Mouse (Mus musculus) kidney, postnatal 4 days (tissue): ENCODE measurements at regions not wholly inside any gene's neighbourhood (a gene's known extent, or its start where the extent isn't known, plus 50 kb on each side); places are given as distances from the start of the nearest gene placed in this dataset.
"Not testable (repeated sequence)": the region's sequence is repeated elsewhere in the genome, so short reads cannot be mapped to it uniquely, and the experiment has no call there.

Experiments used
- DNase-seq, 2 experiments: peaks; one replicate each; pipeline ENCODE4 v3.0.0; 2021; ENCODE audit warnings: mixed read lengths in 2 of 2

DNA sequence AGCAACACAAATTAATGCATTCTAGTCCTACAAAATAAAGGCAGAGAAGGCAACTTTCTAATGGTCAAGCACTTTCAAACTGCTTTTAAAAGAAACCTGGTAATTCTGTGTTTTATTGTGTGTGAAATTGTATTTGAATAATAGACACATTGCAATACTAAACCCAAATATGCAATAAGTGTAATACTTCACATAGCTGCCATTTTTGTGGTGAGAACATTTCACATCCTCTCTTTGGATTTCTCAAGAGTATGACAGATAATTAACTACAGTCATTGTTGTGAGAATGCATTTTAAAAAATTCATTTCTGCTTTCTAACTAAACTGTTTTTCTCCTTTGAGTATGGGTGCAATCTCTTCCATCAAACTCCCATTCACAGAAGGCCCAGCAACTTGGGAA, 256.4 kb downstream of the Sema3d start:
- no peak for DNase-seq

DNA sequence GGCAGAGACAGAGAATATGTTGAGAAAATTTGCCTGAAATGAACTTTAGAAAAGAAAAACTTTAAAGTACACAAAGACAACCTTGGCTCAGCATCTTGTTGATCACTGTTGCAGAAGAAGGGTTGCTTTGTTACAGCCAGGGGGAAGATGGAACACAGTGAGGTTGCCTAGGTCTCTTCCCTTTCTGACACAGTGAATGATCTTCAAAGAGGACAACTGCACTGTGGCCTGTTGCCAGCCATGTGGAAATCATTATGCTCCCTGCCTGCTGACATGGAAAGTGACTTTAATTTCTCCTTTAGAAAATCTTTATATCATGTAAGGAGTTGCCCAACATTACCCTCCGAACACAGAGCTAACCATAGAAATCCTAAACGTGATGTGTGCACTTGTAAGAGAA, 263.1 kb downstream of the Sema3d start:
- DNase-seq, result no peak

DNA sequence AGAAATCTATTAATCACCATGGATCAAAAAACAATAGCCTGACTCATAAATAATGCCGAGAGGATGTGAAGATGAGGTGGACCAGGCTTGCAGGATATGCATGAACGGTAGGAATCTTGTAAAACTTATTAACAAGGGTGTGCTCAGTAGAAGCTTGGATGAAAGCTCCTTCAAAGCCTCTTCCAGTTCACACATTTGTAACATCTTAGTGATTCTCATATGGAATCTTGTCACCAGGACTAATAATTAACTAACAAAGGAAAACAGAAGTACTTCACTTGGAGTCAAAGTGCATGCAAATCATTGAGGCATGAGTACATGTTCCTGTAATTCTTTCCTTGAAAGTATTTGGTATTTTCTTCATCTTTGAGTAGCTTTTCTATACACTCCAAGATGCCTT, 290.5 kb downstream of the Sema3d start:
- no peak for DNase-seq

DNA sequence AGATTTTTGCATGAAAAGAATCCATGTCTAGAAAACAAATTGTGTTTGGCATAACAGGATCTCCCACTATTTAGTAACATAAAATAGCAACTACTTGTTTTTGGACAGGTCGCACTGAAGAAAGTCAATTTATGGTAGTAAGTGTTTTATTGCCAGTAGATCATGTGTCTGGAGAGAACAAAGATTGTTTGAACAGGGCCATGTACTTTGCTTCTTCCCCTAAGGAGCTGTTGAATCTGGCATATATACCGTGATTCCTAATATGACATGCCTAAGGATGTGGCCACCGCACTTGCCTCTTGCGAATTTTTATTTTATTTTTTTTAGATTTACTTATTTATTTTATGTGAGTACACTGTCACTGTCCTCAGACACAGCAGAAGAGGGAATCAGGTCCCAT, 290.9 kb downstream of the Sema3d start:
- DNase-seq, result no peak

DNA sequence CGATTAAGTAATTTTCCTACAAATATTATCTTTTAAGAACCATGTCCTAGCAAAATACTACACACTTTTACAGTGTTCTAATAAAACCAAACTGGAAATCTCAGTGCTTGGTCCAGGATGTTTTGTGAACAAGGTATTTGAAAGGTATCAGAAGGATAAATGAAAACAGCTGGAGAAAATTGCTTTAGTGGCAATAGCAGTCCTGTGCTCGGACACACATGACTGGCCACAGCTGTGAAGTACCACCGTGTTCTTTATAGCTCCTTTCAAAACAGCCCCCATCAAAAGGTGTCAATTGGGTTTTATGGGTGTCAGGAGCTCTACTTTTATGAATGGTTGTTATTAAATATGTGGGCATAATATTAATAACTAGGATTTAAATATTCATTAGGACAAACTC, 293.5 kb downstream of the Sema3d start:
- no peak for DNase-seq

DNA sequence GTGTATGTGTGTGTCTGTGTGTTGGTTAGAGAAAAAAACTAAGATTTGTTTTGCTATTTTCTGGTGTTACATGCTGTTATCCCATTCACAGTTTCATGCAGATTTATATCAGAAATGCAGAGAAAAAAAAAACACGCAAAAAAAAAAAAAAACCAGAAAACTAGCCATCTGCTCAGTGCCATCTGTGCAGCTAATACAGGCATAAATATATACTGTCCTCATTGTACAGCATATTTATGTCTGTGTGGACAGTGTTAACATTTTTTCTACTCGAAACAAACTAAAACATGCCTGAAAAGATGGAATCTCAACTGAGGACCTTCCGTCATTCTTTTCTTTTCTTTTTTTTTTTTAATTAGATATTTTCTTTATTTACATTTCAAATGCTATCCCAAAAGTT, 331.7 kb downstream of the Sema3d start:
- no peak for DNase-seq

DNA sequence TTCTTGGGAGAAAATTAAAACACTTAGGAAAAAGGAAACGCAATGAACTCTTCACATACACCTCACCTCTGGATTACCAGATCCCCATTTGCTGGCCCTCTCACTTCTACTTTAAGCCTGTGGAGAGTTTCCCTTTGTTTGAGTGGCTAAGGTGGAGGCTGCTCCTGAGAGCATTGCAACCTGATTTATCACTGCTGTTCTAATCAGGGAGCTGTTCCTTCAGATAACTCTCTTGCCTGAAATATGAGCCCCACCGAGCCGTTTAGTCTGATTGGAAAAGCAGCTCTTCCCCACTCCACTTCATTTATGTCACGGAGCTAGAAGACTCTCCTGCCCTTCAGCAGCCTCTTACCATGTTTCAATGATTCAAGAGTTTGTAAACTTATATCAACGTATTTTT, 368.3 kb downstream of the Sema3d start:
- DNase-seq, result no peak

DNA sequence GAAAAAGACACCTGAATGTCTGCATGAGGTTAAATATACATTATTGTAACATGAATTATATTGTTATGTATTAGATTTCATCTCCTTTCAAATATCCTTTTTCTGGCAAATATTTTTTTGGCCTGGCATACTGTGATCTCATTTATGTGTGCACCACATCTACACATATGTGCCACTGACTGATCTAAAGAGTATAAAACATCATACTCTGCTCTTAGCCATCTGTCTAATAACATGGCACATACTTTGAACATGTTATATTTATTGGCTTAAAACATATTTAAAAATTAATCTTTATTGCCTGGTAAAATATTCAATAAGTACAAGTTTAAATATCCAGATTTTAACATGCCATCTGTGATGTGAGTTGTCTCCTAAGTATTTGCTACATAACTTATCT, 365.6 kb upstream of the Sema3a start:
- DNase-seq, result no peak

DNA sequence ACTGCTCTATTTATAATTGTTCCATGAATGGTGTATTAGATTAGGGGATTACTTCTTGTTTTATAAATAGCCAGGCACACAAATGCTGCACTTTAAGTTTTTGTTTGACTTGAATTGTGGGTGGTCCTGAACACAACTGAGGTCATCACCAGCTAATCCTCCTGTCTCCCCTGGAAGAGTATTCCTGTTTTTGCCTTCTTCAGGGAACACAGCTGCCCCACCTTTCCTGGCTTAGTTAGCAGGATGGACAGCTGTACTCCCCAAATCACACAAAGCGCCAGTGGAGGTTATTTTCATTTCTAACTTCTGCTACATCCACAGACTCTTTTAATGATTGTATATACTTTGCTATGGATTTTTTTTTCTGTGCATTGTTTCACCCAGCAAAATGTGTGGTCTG, 357.8 kb upstream of the Sema3a start:
- DNase-seq, result no peak

DNA sequence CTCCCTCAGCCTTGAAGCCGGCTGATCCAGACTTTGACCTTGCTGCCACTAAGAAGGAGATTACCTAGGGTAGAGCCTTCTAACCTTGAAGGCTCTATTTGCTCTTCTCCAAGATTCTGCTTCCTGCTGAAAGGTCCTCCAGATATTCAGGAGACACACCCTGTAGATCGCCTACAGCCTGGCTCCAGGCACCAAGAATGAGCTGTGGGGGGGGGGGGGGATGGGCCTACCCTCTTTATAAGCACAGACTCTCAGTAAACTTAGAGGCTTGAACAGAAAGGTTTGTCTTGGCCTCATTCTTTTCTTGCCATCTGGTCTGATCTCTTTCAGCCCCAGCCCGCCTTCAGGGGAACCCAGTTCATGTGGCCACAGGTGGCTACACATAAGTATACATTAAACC, 342.5 kb upstream of the Sema3a start:
- DNase-seq, result no peak

DNA sequence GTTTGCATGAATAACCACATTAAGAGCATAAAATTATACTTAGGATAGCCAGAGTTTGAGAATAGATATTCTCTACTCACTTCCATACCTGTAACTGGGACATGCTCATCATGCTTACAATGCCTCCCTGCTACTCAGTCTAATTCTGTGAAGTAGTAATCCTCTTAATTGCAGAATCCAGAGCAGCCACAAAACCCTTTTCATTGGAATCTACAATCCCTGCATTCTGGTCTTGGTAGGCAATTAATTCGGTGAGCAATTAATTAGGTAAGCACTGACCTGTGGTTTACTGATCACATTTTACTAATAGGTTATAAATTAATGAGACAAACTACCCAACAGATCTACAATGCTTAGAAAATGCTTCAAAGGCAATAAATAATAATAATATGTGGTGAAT, 316.5 kb upstream of the Sema3a start:
- no peak for DNase-seq

DNA sequence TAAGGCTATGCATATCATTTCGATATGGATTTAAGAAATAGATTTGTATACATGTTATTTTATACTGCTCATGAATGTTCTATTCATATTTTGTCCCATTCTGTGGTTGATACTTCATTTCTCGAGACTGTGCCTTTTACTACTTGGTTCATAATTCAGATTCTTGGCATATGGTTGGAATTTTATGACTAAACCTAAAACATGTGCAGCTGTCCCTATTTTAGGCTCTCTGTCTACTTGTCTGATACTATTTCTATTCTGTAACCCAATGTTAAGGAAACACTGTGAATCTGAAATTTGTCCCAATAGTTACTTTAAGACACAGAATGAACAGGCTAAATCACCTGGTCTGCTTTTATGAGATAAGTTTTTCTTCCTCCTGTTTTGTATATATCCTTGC, 315.3 kb upstream of the Sema3a start:
- DNase-seq, result no peak

DNA sequence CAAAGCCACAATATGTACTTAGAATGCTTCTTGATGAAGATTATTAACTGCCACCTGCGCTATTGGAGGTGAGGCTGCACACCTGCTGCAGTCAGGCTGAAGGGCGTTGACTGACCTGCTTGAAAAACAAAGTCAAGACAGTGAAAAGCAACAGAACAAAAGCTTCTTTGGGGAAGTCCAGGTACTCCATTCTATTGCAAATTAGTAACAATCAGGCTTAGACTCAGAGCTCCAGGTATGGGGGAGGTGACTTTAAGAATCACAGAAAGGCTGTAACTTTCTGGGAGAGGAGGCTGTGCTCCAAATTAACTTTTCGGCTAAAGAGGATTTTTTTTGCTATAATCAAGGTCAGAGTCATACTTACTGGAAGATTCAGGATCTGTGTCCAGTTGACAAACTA, 278.0 kb upstream of the Sema3a start:
- not testable (repeated sequence) for DNase-seq

DNA sequence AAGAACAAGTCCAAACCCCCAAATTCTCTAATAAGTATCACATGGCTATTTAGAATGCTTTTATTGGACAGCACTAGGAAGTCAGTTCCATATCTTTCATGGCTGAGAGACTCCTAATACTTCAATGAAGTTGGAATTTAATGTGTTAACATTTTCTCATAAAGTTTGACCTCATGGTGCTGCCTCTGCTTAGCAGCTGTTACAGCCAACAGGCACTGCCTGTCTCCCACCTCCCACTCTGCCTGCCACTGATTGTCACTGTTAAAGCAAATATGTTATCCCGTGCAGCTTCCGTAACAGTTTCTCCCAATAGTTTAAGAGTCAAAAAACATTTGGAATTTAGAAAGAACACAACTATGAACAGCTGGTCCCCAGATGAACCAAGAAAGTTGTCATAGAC, 268.3 kb upstream of the Sema3a start:
- peak; percentile 8 to 11 for DNase-seq

DNA sequence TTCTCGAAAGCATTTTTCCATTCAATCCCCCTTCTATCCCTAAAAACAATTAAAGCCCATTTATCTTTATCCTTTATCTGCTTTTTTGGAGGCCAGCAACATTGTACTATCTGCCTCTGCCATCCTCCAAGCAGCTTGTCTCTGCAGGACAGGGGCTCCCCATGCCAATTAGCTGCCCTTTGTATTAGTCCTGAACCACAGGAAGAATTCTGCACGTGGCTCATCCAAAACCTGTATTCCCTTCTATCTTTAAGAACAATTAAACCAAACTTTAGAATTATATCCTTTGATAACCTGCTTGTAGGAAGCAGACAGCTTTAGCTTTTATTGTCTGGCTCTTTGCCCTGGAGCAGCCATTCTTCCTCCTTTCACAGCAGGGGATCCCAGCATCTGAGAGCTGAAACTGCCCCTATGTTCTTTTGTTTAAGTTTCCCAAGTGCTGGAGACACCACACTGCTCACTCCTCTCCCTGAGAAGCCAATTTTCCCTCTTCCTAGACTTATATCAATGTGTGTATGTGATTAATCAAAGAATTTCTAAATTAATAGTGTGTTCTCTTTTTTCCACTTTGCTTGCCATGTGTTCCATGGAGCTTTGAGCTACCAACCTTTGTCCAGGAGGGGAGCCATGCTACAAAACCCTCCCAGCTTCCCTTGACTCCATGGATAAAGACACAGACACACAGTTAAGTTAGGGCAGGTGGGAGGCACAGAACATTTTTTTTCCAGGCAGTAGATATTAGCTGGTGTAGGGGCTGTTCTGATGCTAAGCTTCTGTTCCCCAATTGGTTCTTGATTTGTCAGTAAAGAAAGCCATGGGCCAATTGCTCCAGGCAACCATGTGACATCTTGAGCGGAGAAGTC, 256.6 kb upstream of the Sema3a start:
- DNase-seq, result no peak

DNA sequence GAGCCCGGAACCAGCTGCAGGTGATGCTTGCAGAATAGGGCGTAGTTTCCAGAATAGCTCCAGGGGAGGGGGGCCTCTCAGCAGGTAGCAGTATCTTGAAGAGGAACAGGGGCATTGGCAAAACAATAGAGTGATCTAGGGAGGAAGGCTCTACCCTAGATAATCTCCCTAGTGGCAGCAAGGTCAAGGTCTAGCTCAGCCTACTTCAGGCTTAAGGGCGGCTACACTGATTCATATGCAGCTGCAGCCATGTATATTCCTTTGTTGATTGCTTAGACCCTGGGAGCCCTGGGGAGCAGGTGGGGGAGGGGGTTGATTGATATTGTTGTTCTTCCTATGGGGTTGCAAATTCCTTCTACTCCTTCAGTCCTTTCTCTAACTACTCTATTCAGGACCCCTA, 252.3 kb upstream of the Sema3a start:
- no peak for DNase-seq

DNA sequence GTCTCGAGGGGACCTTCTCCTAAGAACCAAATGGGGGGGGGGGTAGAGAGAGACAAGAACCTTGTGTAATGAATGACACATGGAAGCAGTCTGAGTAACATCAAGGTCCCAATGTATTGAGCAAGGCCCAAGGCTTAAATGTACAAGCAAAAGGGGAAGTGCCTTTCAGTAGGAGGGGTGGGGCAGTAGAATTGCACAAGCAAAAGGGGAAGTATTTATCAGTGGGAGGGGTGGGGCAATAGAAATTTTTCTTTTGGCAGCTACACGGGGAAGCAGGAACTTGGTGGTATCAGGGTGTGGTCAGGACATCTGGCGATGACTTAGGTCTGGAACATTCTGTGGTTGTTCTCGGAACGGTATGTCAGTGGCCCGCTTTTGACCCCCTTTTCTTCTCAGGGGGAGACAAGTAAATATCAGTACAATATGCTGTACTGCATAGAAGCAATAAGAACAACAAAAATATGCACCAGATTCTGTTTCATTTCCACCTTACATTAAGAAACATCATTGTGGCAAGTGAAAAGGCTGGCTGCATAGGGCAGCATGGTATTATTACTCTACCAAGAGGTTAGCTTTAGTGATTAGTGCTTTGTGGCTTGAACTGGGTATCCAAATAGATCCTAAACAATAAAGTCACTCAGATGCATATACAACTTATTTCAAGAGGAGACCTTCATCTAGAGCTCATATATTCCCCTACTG, 247.5 kb upstream of the Sema3a start:
- no peak for DNase-seq

DNA sequence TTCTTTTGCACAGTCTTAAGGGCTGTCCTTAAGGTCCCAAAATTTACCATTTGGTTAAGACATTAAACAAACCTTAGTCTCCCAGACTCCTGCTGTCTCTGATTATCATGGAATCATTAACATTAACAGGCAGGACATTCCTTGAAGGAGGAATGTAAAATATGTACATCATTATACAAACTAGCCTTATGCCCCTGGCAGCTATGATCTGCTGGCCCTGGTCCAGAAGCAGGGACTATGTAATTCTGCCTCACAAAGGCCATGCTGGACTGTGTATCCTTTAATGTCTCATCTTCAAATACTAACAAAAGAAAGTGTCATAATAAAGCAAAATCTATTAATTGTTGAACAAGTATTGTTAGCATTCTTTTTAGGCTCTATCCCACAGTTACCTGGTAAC, 232.9 kb upstream of the Sema3a start:
- DNase-seq, result peak; percentile 6 to 9

DNA sequence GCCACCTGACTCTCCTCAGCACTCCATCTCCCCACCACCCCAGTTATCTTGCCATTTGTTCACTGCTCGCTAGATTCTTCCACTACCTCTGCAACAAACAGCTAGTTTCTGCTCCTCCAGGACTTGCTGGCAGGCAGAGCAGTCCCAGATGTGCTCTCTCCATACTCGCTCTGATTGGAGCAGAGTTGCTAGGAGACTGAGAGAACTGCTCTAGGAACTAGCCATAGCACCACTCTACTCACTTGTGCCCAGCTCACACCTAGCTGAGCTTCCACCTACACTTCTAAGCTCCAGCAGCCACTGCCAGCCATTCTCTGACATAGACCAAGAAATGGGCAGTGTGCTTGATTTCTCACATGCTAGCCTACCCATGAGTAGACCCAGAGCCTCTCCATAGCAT, 230.6 kb upstream of the Sema3a start:
- no peak for DNase-seq

DNA sequence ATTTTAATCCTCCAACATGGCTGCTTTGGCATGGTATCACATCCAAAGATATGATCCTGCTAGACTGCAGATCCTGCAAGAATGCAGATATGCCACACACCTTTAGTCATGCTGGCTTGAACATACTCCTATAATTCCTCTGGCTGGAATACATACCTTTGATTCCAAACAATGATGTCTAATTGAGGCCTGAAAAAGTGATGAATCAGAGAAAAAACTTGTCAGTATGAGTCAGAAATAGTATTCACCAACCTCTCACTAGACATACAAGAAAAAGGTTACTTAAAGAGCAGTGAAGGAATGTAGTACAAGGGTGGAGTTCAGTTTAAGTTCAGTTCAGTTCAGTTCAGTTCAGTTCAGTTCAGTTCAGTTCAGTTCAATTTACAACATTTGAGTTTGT, 214.5 kb upstream of the Sema3a start:
- no peak for DNase-seq

DNA sequence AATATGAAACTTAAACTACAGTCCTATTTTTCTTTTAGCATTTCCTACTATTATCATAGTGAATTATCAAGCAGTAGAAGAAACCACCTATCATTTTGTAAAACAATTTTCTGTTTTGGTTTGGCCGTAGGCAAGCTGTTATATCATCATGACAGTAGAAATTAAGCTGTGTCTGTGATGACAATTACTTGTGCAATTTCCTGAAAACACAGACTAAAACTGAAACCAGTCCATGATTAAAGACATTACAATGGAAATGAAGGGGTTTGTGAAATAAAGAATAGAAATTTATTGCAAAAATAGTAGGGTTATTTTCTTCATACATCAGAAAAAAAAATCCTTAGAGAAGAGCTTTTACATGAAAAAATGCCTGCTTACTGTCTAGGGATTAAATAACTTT, 210.8 kb upstream of the Sema3a start:
- DNase-seq, result no peak

DNA sequence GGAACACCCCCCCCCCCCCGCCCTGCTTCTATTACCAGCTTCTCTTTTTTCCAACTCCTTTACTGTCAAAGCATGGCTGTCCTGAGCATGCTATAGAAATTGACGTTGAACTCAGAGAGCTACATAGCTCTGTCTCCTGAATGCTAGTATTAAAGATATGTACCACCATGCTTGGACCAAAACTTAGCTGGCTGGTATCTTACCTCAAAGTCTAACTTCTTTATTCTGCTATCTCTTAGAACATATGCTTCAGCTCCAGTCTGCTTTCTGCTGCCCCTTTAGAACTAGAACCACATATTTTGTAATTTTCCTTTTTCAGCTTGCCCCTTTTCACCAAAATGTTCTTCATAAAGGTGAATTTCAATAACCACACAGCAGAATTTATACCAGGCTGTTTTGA, 205.9 kb upstream of the Sema3a start:
- DNase-seq, result no peak

DNA sequence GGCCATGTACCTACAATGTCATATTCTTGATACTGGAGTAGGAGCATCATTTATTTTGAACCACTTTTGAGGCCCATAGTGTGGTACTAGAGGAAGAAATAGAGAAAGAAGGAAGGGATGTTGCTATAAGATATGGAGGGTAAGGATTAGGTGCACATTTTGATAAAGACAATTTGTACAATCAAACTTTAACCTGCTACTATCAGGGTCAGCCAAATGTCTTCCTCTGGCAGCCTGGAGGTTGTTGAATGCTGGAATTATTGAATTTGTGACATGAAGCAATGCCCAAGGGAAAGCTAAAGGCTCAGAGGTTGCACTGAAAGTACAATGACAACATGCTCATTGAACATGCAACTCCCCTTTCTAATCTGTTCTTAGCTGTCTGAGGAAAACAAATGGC, 202.3 kb upstream of the Sema3a start:
- no peak for DNase-seq

DNA sequence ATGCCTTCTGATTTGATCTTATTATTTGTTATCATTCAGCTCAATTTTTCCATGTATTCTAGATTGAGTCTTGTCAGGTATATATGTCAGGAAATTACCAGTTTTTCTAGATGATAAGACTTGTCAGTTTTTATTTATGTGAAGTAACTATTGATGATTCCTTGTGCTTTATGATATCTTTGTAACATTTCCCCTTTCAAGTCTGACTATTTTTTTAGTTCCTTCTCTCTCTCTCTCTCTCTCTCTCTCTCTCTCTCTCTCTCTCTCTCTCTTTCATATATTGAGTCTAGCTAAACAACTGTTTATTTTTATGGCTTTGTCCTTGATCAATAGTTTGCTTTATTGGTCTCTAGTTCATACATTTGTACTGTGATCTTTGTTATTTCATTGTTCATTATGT, 199.7 kb upstream of the Sema3a start:
- no peak for DNase-seq

DNA sequence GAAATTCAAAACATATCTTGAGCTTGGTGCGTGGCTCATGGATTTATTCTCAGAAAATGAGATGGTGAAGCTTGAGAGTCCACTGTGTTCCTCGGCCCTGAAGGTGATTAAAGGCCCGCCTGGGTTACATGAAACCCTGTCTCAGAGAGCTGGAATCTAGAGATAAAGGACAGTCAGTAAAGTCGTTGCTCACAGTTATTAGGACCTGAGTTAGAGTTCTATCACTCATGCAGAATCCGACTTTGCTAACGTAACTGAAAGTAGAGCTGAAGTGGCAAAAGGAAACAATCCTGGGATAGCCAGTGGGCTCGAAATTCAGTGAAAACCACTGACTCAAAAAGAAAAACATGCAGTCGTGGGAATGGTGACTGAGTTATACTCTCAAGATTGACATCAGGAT, 198.9 kb upstream of the Sema3a start:
- DNase-seq, result no peak
